Mouse (Mus musculus) midbrain, embryonic 11.5 days (tissue): Measurements from ENCODE around the gene Mup11. TPM values are rescaled to one million over a fixed set of nuclear protein-coding genes. Genes with fewer than 3 reads are reported as not detected.
"Not testable (repeated sequence)": the region's sequence is repeated elsewhere in the genome, so short reads cannot be mapped to it uniquely, and the experiment has no call there.

Source experiments
- ATAC-seq: fragments of 200-750 bp; cut with Nextera tagmentation; 2 replicates; pipeline ENCODE4 v1.8.0; 2017; ENCODE audit warnings: moderate TSS enrichment, moderate library complexity; ENCODE audit not compliant: low FRiP score
- DNase-seq: peaks from one replicate; pipeline ENCODE4 v3.0.0; 2015; ENCODE audit warnings: low spot score; ENCODE audit errors: missing footprints
- H3K27ac ChIP-seq: fragments of 300-500 bp; sonication (generic); 2 replicates; pipeline ENCODE4 v1.5.1; 2014; ENCODE audit warnings: low read depth, low read length
- H3K27me3 ChIP-seq: fragments of 300-500 bp; sonication (generic); 2 replicates; pipeline ENCODE4 v1.6.1; 2014; ENCODE audit warnings: mild to moderate bottlenecking, low read length, moderate library complexity, mixed read lengths; ENCODE audit not compliant: control insufficient read depth, insufficient read depth
- H3K36me3 ChIP-seq: fragments of 300-500 bp; sonication (generic); 2 replicates; pipeline ENCODE4 v1.6.1; 2014; ENCODE audit warnings: mild to moderate bottlenecking, low read length, moderate library complexity, mixed read lengths; ENCODE audit not compliant: control insufficient read depth, insufficient read depth
- H3K4me1 ChIP-seq: fragments of 300-500 bp; sonication (generic); 2 replicates; pipeline ENCODE4 v1.6.1; 2014; ENCODE audit warnings: low read length; ENCODE audit not compliant: control insufficient read depth, insufficient read depth
- H3K4me2 ChIP-seq: fragments of 300-500 bp; sonication (generic); 2 replicates; pipeline ENCODE4 v1.6.1; 2014; ENCODE audit warnings: mild to moderate bottlenecking, moderate library complexity
- H3K4me3 ChIP-seq: fragments of 300-500 bp; sonication (generic); 2 replicates; pipeline ENCODE4 v1.5.1; 2014; ENCODE audit warnings: low read depth, low read length
- H3K9ac ChIP-seq: fragments of 300-500 bp; sonication (generic); 2 replicates; pipeline ENCODE4 v1.6.1; 2014; ENCODE audit warnings: low read length
- H3K9me3 ChIP-seq: fragments of 300-500 bp; sonication (generic); 2 replicates; pipeline ENCODE4 v1.6.1; 2016; ENCODE audit warnings: low read length; ENCODE audit not compliant: control insufficient read depth
- WGBS: fragments of 180-500 bp; shearing (Covaris S2); extraction: QIAGEN DNeasy Blood & Tissue Kit; methylation state at CpG from one replicate; pipeline ENCODE4 v1.1.7; 2014; 5-methylcytosine and 5-hydroxymethylcytosine counted together
- polyA plus RNA-seq: library from polyadenylated mRNA; unstranded; fragments of >200 nt; fragmentation: Nextera tagmentation; extraction: Ambion mirVana; gene quantifications from 2 replicates; pipeline ENCODE4 v1.2.1, GENCODE M21; 2014

Mup11 gene
- polyA plus RNA-seq, result not detected in 2 replicates

- not testable (repeated sequence) for DNase-seq, H3K4me3 ChIP-seq, H3K27me3 ChIP-seq, H3K27ac ChIP-seq, ATAC-seq, H3K4me1 ChIP-seq, H3K9ac ChIP-seq, H3K9me3 ChIP-seq, H3K4me2 ChIP-seq, H3K36me3 ChIP-seq
- 85% methylated on average over 3 of the region's 5 CpGs for WGBS
Measured at GRCm38 (mm10) chr4:60662311-60662710, at the start of gene Mup11. Gene Mup11, minus strand, starts transcription at chr4:60662411.

Other genes with a start within 250 kb of the Mup11 start
- not detected in 2 replicates for gene Mup9, start 240.5 kb downstream of the Mup11 start, polyA plus RNA-seq
- gene Mup1, start 160.5 kb downstream of the Mup11 start, polyA plus RNA-seq, result not detected in 2 replicates
- not detected in 2 replicates for gene Mup10, start 80.2 kb downstream of the Mup11 start, polyA plus RNA-seq
- gene Mup12, start 78.9 kb upstream of the Mup11 start, polyA plus RNA-seq, result not detected in 2 replicates
- not detected in 2 replicates for gene Mup22, start 159.1 kb upstream of the Mup11 start, polyA plus RNA-seq